In the genomic region with DNA sequence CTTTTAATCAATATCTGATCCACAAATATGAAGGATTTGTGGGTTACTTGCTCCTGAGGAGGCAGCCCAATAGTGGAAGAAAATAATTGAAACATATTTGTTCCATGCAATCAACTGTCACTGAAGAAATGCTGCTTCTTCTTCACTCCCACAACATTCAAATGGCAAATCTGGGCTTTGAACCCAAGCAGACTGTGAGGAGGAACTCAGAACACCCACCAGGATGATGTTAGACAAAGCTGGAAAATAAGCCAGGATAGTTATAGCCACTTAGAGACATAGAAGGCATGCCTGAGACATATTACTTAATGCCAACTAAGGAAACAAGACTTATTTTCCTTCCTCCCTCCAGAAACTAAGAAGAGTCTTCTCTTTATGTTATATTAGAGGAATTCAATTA, we compare ENCODE assay signal across 31 mouse cellular contexts. TPM values are rescaled to one million over a fixed set of nuclear protein-coding genes. Genes with fewer than 3 reads are reported as not detected.
"Had no signal": no experiment of that assay in that cellular context is flagged by ENCODE, and none has a peak within 500 bp of the region (broad histone marks: within the 10 kb centered on the region; RNA-seq: fewer than 3 reads in every experiment).

No protein-coding gene starts in this region.

- DNase-seq: left cerebral cortex, postnatal 4 days; liver; liver, embryonic 13.5 days; liver, postnatal 0 days; lung, adult 18-20 months; lung, adult 2 months; lung, embryonic 14.5 days; lung, postnatal 10 days; lung, postnatal 14 days; lung, postnatal 36 days; lung, postnatal 4 days; midbrain, embryonic 14.5 days had no signal

- H3K4me3 ChIP-seq: limb, embryonic 10.5 days; limb, embryonic 12.5 days; limb, embryonic 13.5 days; limb, embryonic 15.5 days; liver, embryonic 12.5 days; liver, embryonic 13.5 days; liver, embryonic 15.5 days; lung, embryonic 15.5 days; megakaryocyte, embryonic 14.5 days; midbrain, embryonic 10.5 days; midbrain, embryonic 12.5 days; midbrain, embryonic 13.5 days; midbrain, embryonic 15.5 days; myocyte had no signal

- H3K27ac ChIP-seq: limb, embryonic 10.5 days; limb, embryonic 12.5 days; limb, embryonic 13.5 days; limb, embryonic 15.5 days; liver, embryonic 12.5 days; liver, embryonic 13.5 days; liver, embryonic 14.5 days; liver, embryonic 15.5 days; lung, embryonic 15.5 days; macrophage; midbrain, embryonic 10.5 days; midbrain, embryonic 12.5 days; midbrain, embryonic 13.5 days; midbrain, embryonic 15.5 days had no signal

RNA-seq across cellular contexts. Expression of gene Luzp2, which starts 47.8 kb away (rescaled TPM):
- total RNA-seq: liver, adult 2 months; megakaryocyte progenitor cell, adult 5-6 weeks; megakaryocyte-erythroid progenitor cell, adult 5-6 weeks; monocyte, adult 5-6 weeks had no signal
